Mouse (Mus musculus) MEL (cell line): ENCODE measurements at regions not wholly inside any gene's neighbourhood (a gene's known extent, or its start where the extent isn't known, plus 50 kb on each side); places are given as distances from the start of the nearest gene placed in this dataset.

Experiments used
- DNase-seq: peaks from one replicate; pipeline ENCODE4 v3.0.0; 2011; ENCODE audit warnings: low read depth, low spot score
- H3K27ac ChIP-seq: 2 replicates; pipeline ENCODE4 v1.5.1; 2012; ENCODE audit warnings: low read depth, mild to moderate bottlenecking, control low read depth, low read length, moderate library complexity; ENCODE audit not compliant: control insufficient read depth
- H3K27me3 ChIP-seq, 2 experiments: fragments of 150-350 bp in 1 of 2; sonication (generic) in 1 of 2; 2 replicates each; pipeline ENCODE4 v1.6.1; 2012; ENCODE audit warnings: low read length in 2 of 2, mild to moderate bottlenecking in 2 of 2, improper control_type of control experiment in 1 of 2, moderate library complexity in 1 of 2; ENCODE audit not compliant: insufficient read depth in 2 of 2, control insufficient read depth in 1 of 2
- H3K36me3 ChIP-seq, 2 experiments: 2 replicates each; pipeline ENCODE4 v1.6.1; 2012 to 2014; ENCODE audit warnings: low read length in 2 of 2, improper control_type of control experiment in 1 of 2, inconsistent platforms in 1 of 2, mild to moderate bottlenecking in 1 of 2; ENCODE audit not compliant: insufficient read depth in 2 of 2, control insufficient read depth in 1 of 2
- H3K4me1 ChIP-seq, 2 experiments: fragments of 150-350 bp in 1 of 2; sonication (generic) in 1 of 2; 2 replicates each; pipeline ENCODE4 v1.6.1; 2012; ENCODE audit warnings: low read length in 2 of 2, improper control_type of control experiment in 1 of 2, mild to moderate bottlenecking in 1 of 2; ENCODE audit not compliant: insufficient read depth in 2 of 2, control insufficient read depth in 1 of 2
- H3K4me3 ChIP-seq, 2 experiments: fragments of 150-350 bp in 1 of 2; sonication (generic) in 1 of 2; 2 replicates each; pipeline ENCODE4 v1.5.1; 2012; ENCODE audit warnings: low read depth in 2 of 2, low read length in 2 of 2, mild to moderate bottlenecking in 2 of 2, moderate library complexity in 2 of 2, control low read depth in 1 of 2, improper control_type of control experiment in 1 of 2; ENCODE audit not compliant: control insufficient read depth in 1 of 2, insufficient read depth in 1 of 2
- H3K79me2 ChIP-seq: 2 replicates; pipeline ENCODE4 v1.6.1; 2012; ENCODE audit warnings: mild to moderate bottlenecking, low read length, moderate library complexity; ENCODE audit not compliant: control insufficient read depth, poor library complexity, insufficient read depth
- H3K9ac ChIP-seq: 2 replicates; pipeline ENCODE4 v1.6.1; 2012; ENCODE audit warnings: low read depth, mild to moderate bottlenecking, control low read depth, low read length, moderate library complexity; ENCODE audit not compliant: control insufficient read depth, poor library complexity, severe bottlenecking
- H3K9me3 ChIP-seq: fragments of 150-350 bp; sonication (generic); replicated peaks from 2 replicates; pipeline ENCODE4 v1.6.1; 2012; ENCODE audit warnings: mild to moderate bottlenecking, low read length, improper control_type of control experiment, moderate library complexity; ENCODE audit not compliant: insufficient read depth
- CTCF ChIP-seq, 3 experiments: IDR thresholded peaks in 2 of 3; conservative IDR thresholded peaks in 1 of 3; 2 replicates each; pipeline ENCODE4 v1.5.1; 2011 to 2012; ENCODE audit warnings: low read length in 3 of 3, low read depth in 2 of 3, mild to moderate bottlenecking in 2 of 3, improper control_type of control experiment in 1 of 3, inconsistent platforms in 1 of 3, mixed read lengths in 1 of 3, moderate library complexity in 1 of 3; ENCODE audit not compliant: control insufficient read depth in 1 of 3, insufficient read depth in 1 of 3, poor library complexity in 1 of 3, severe bottlenecking in 1 of 3
- E2F4 ChIP-seq: IDR thresholded peaks from 2 replicates; pipeline ENCODE4 v1.6.1; 2011; ENCODE audit warnings: low read depth, low read length, improper control_type of control experiment, borderline replicate concordance
- JUND ChIP-seq: IDR thresholded peaks from 2 replicates; pipeline ENCODE4 v1.6.1; 2011; ENCODE audit warnings: low read depth, mild to moderate bottlenecking, improper control_type of control experiment, low read length
- KAT2A ChIP-seq: conservative IDR thresholded peaks from 2 replicates; pipeline ENCODE4 v1.6.1; 2012; ENCODE audit warnings: low read depth, low read length, improper control_type of control experiment, inconsistent platforms
- MAFK ChIP-seq: IDR thresholded peaks from 2 replicates; pipeline ENCODE4 v1.6.1; 2011; ENCODE audit warnings: low read depth, mild to moderate bottlenecking, low read length, improper control_type of control experiment, borderline replicate concordance
- MAX ChIP-seq: IDR thresholded peaks from 2 replicates; pipeline ENCODE4 v1.6.1; 2011; ENCODE audit warnings: low read length, improper control_type of control experiment
- MAZ ChIP-seq: IDR thresholded peaks from 2 replicates; pipeline ENCODE4 v1.6.1; 2012; ENCODE audit warnings: low read depth, mild to moderate bottlenecking, inconsistent platforms, low read length, improper control_type of control experiment
- MEF2A ChIP-seq: IDR thresholded peaks from 2 replicates; pipeline ENCODE4 v1.6.1; 2014; ENCODE audit warnings: low read depth, mild to moderate bottlenecking, inconsistent platforms, low read length, improper control_type of control experiment; ENCODE audit not compliant: poor library complexity, insufficient replicate concordance, severe bottlenecking; ENCODE audit errors: extremely low read depth
- MXI1 ChIP-seq: IDR thresholded peaks from 2 replicates; pipeline ENCODE4 v1.6.1; 2011; ENCODE audit warnings: mild to moderate bottlenecking, low read depth, low read length, improper control_type of control experiment
- MYB ChIP-seq: IDR thresholded peaks from 2 replicates; pipeline ENCODE4 v1.6.1; 2011; ENCODE audit warnings: mild to moderate bottlenecking, low read depth, low read length, improper control_type of control experiment
- MYC ChIP-seq: IDR thresholded peaks from 2 replicates; pipeline ENCODE4 v1.6.1; 2011; ENCODE audit warnings: low read depth, mild to moderate bottlenecking, low read length, improper control_type of control experiment, moderate library complexity
- NELFE ChIP-seq: IDR thresholded peaks from 2 replicates; pipeline ENCODE4 v1.6.1; 2011; ENCODE audit warnings: low read depth, low read length, improper control_type of control experiment
- NRF1 ChIP-seq: IDR thresholded peaks from 2 replicates; pipeline ENCODE4 v1.6.1; 2014; ENCODE audit warnings: low read depth, mild to moderate bottlenecking, inconsistent platforms, low read length, improper control_type of control experiment, moderate library complexity; ENCODE audit not compliant: poor library complexity, insufficient read depth, severe bottlenecking
- POLR2A ChIP-seq, 2 experiments: IDR thresholded peaks; 2 replicates each; pipeline ENCODE4 v1.6.1; 2011 to 2012; ENCODE audit warnings: low read length in 2 of 2, mild to moderate bottlenecking in 2 of 2, control low read depth in 1 of 2, improper control_type of control experiment in 1 of 2, low read depth in 1 of 2, moderate library complexity in 1 of 2; ENCODE audit not compliant: control insufficient read depth in 1 of 2, insufficient read depth in 1 of 2, poor library complexity in 1 of 2
- POLR2AphosphoS2 ChIP-seq: IDR thresholded peaks from 2 replicates; pipeline ENCODE4 v1.6.1; 2011; ENCODE audit warnings: low read length, improper control_type of control experiment
- RAD21 ChIP-seq: IDR thresholded peaks from 2 replicates; pipeline ENCODE4 v1.6.1; 2011; ENCODE audit warnings: mild to moderate bottlenecking, low read depth, low read length, improper control_type of control experiment
- RCOR1 ChIP-seq: IDR thresholded peaks from 2 replicates; pipeline ENCODE4 v1.6.1; 2012; ENCODE audit warnings: low read depth, mild to moderate bottlenecking, inconsistent platforms, low read length, improper control_type of control experiment
- SIN3A ChIP-seq: IDR thresholded peaks from 2 replicates; pipeline ENCODE4 v1.6.1; 2012; ENCODE audit warnings: low read length, improper control_type of control experiment, inconsistent platforms
- SMC3 ChIP-seq: IDR thresholded peaks from 2 replicates; pipeline ENCODE4 v1.6.1; 2011; ENCODE audit warnings: low read depth, low read length, improper control_type of control experiment
- TAL1 ChIP-seq: IDR thresholded peaks from 2 replicates; pipeline ENCODE4 v1.6.1; 2012; ENCODE audit warnings: mild to moderate bottlenecking, inconsistent platforms, low read length, moderate library complexity, mixed read lengths
- TBP ChIP-seq: IDR thresholded peaks from 2 replicates; pipeline ENCODE4 v1.8.0; 2011; ENCODE audit warnings: low read depth, low read length, improper control_type of control experiment
- USF1 ChIP-seq: IDR thresholded peaks from 2 replicates; pipeline ENCODE4 v1.6.1; 2014; ENCODE audit warnings: low read depth, mild to moderate bottlenecking, inconsistent platforms, low read length, improper control_type of control experiment, moderate library complexity
- USF2 ChIP-seq, 2 experiments: IDR thresholded peaks; 2 replicates each; pipeline ENCODE4 v1.6.1; 2011 to 2012; ENCODE audit warnings: improper control_type of control experiment in 2 of 2, low read length in 2 of 2, borderline replicate concordance in 1 of 2, inconsistent platforms in 1 of 2, low read depth in 1 of 2, mild to moderate bottlenecking in 1 of 2; ENCODE audit not compliant: insufficient read depth in 1 of 2
- ZC3H11A ChIP-seq: IDR thresholded peaks from 2 replicates; pipeline ENCODE4 v1.6.1; 2012; ENCODE audit warnings: low read depth, mild to moderate bottlenecking, inconsistent platforms, low read length, improper control_type of control experiment
- ZKSCAN1 ChIP-seq: IDR thresholded peaks from 2 replicates; pipeline ENCODE4 v1.6.1; 2012; ENCODE audit warnings: low read depth, mild to moderate bottlenecking, inconsistent platforms, low read length, improper control_type of control experiment, moderate library complexity
- ZNF384 ChIP-seq: IDR thresholded peaks from 2 replicates; pipeline ENCODE4 v1.6.1; 2012; ENCODE audit warnings: low read depth, mild to moderate bottlenecking, inconsistent platforms, low read length, improper control_type of control experiment

- no peak for TF ChIP-seq MYC
- no peak for TF ChIP-seq MXI1
- TF ChIP-seq NRF1: no peak
- no peak for TF ChIP-seq POLR2A (IDR thresholded peaks at IDR 0.05; ENCODE audit: control insufficient read depth in 1 of 2, insufficient read depth in 1 of 2, low read depth in 1 of 2, low read length in 2 of 2, poor library complexity in 1 of 2)
- no peak for TF ChIP-seq CTCF (IDR thresholded peaks at IDR 0.05 in 2 of 3, conservative IDR thresholded peaks at IDR 0.05 in 1 of 3; ENCODE audit: control insufficient read depth in 1 of 3, insufficient read depth in 1 of 3, low read depth in 2 of 3, low read length in 3 of 3, poor library complexity in 1 of 3, severe bottlenecking in 1 of 3)
- no peak for TF ChIP-seq ZC3H11A
- TF ChIP-seq SIN3A: no peak
- TF ChIP-seq MYB: no peak
- TF ChIP-seq SMC3: no peak
- no peak for TF ChIP-seq USF1
- no peak for TF ChIP-seq ZKSCAN1
- no peak for TF ChIP-seq NELFE
- TF ChIP-seq RAD21: no peak
- no peak for TF ChIP-seq ZNF384
- no peak for TF ChIP-seq MAZ
- no peak for TF ChIP-seq E2F4
- TF ChIP-seq MAFK: no peak
- no peak for TF ChIP-seq MEF2A
- no peak for TF ChIP-seq TBP
- Histone ChIP-seq H3K27me3 (peaks cover 0 to 1% of the 10 kb centered on the region in 2 experiments; a peak in 1 of 4 replicates), H3K27ac (no peak overlapping the region), H3K4me1 (no peaks in the 10 kb centered on the region), H3K79me2 (no peaks in the 10 kb centered on the region), H3K9me3 (no peaks in the 10 kb centered on the region), H3K4me3 (no peak overlapping the region), H3K9ac (no peak overlapping the region), H3K36me3 (no peaks in the 10 kb centered on the region)
- no peak for DNase-seq
These were observed 106.8 kb downstream of the Bod1 start for GRCm38 (mm10) chr11:31564742-31565510.

- no peaks in the 10 kb centered on the region for H3K36me3 ChIP-seq
- H3K4me1 ChIP-seq: no peaks in the 10 kb centered on the region
- no peak overlapping the region for H3K4me3 ChIP-seq
- H3K9ac ChIP-seq: no peak overlapping the region
- H3K27me3 ChIP-seq: peaks cover 0 to 1% of the 10 kb centered on the region in 2 experiments; a peak in 1 of 4 replicates
- no peaks in the 10 kb centered on the region for H3K79me2 ChIP-seq
- DNase-seq: no peak
- no peak overlapping the region for H3K27ac ChIP-seq
- H3K9me3 ChIP-seq: no peaks in the 10 kb centered on the region
- TF ChIP-seq RCOR1: no peak
- no peak for TF ChIP-seq MEF2A
- TF ChIP-seq POLR2AphosphoS2: no peak
- no peak for TF ChIP-seq E2F4
- no peak for TF ChIP-seq TAL1
- no peak for TF ChIP-seq KAT2A
- TF ChIP-seq ZNF384: no peak
- TF ChIP-seq MAX: no peak
- TF ChIP-seq USF2 (IDR thresholded peaks at IDR 0.05; ENCODE audit: borderline replicate concordance in 1 of 2, insufficient read depth in 1 of 2, low read depth in 1 of 2, low read length in 2 of 2): no peak
- TF ChIP-seq ZKSCAN1: no peak
- no peak for TF ChIP-seq USF1
- TF ChIP-seq ZC3H11A: no peak
- TF ChIP-seq MYC: no peak
- no peak for TF ChIP-seq JUND
These were observed 107.6 kb downstream of the Bod1 start for GRCm38 (mm10) chr11:31563826-31564741.
